In genomic region chrX:107679203-107679602, GRCm38 (mm10) we compare ENCODE assay signal across 8 mouse cellular contexts. TPM values are rescaled to one million over a fixed set of nuclear protein-coding genes. Genes with fewer than 3 reads are reported as not detected.
A peak's percentile ranks its signal among the peaks of the same experiment; 100 is the strongest.
DNase-seq lines count a peak whose midpoint lies in the region; ATAC-seq lines count a peak whose summit lies in the region.

No protein-coding gene starts in this region.

- WGBS in lung, embryonic 15.5 days = 17% methylated on average over 10 of the region's 10 CpGs
- 16% methylated on average over 10 of the region's 10 CpGs for WGBS in embryonic facial prominence, embryonic 14.5 days
- WGBS in intestine, embryonic 16.5 days = 12% methylated on average over 10 of the region's 10 CpGs
- 10% methylated on average over 10 of the region's 10 CpGs for WGBS in neural tube, embryonic 14.5 days

- no peaks in the 10 kb centered on the region for H3K4me1 ChIP-seq in lung, embryonic 15.5 days
- no peaks in the 10 kb centered on the region for H3K4me1 ChIP-seq in embryonic facial prominence, embryonic 14.5 days (ENCODE audit: control insufficient read depth, insufficient read depth, low read length)
- H3K4me1 ChIP-seq in intestine, embryonic 16.5 days (ENCODE audit: control insufficient read depth, insufficient read depth, low read length) = no peaks in the 10 kb centered on the region
- H3K4me1 ChIP-seq in neural tube, embryonic 14.5 days (ENCODE audit: control insufficient read depth, insufficient read depth, low read length) = no peaks in the 10 kb centered on the region

- no peaks in the 10 kb centered on the region for H3K9me3 ChIP-seq in lung, embryonic 15.5 days
- H3K9me3 ChIP-seq in embryonic facial prominence, embryonic 14.5 days (ENCODE audit: control insufficient read depth, low read length) = no peaks in the 10 kb centered on the region
- no peaks in the 10 kb centered on the region for H3K9me3 ChIP-seq in intestine, embryonic 16.5 days (ENCODE audit: control insufficient read depth, low read length)
- H3K9me3 ChIP-seq in neural tube, embryonic 14.5 days (ENCODE audit: control insufficient read depth, low read length) = no peaks in the 10 kb centered on the region

- H3K4me2 ChIP-seq in lung, embryonic 15.5 days = peak overlapping the region; percentile 48
- H3K4me2 ChIP-seq in embryonic facial prominence, embryonic 14.5 days (ENCODE audit: low read depth, low read length) = peak overlapping the region; percentile 50
- H3K4me2 ChIP-seq in intestine, embryonic 16.5 days (ENCODE audit: low read depth, low read length) = peak overlapping the region; percentile 39
- peak overlapping the region; percentile 33 for H3K4me2 ChIP-seq in neural tube, embryonic 14.5 days (ENCODE audit: low read depth, low read length)

- no peak for DNase-seq in lung, postnatal 4 days
- peak; percentile 40 for DNase-seq in embryonic facial prominence, embryonic 14.5 days (ENCODE audit: low spot score)
- no peak for DNase-seq in left cerebral cortex, adult 11 months (ENCODE audit: low spot score)
- DNase-seq in frontal cortex, postnatal 36 days (ENCODE audit: low spot score in 2 of 2) = no peak
- DNase-seq in natural killer cell, adult 2 months (ENCODE audit: low spot score in 2 of 2) = no peak

- no peaks in the 10 kb centered on the region for H3K36me3 ChIP-seq in lung, embryonic 15.5 days
- no peaks in the 10 kb centered on the region for H3K36me3 ChIP-seq in embryonic facial prominence, embryonic 14.5 days (ENCODE audit: control insufficient read depth, insufficient read depth, low read length)
- H3K36me3 ChIP-seq in intestine, embryonic 16.5 days (ENCODE audit: control insufficient read depth, insufficient read depth, low read length) = no peaks in the 10 kb centered on the region
- H3K36me3 ChIP-seq in neural tube, embryonic 14.5 days (ENCODE audit: control insufficient read depth, insufficient read depth, low read length) = no peaks in the 10 kb centered on the region

- H3K9ac ChIP-seq in lung, embryonic 15.5 days = no peak overlapping the region
- peak overlapping the region; percentile 37; the same call in 1 of the 2 replicates for H3K9ac ChIP-seq in embryonic facial prominence, embryonic 14.5 days (ENCODE audit: low read depth, low read length)
- H3K9ac ChIP-seq in intestine, embryonic 16.5 days (ENCODE audit: low read depth, low read length) = no peak overlapping the region
- no peak overlapping the region for H3K9ac ChIP-seq in neural tube, embryonic 14.5 days (replicated peaks; ENCODE audit: low read depth, low read length)

- H3K4me3 ChIP-seq in lung, embryonic 15.5 days = peak overlapping the region; percentile 31
- H3K4me3 ChIP-seq in embryonic facial prominence, embryonic 14.5 days (ENCODE audit: low read depth, low read length) = peak overlapping the region; percentile 35
- H3K4me3 ChIP-seq in intestine, embryonic 16.5 days (ENCODE audit: low read length) = peak overlapping the region; percentile 30
- peak overlapping the region; percentile 8; the same call in 1 of the 2 replicates for H3K4me3 ChIP-seq in neural tube, embryonic 14.5 days (ENCODE audit: low read depth, low read length)

- no peak for ATAC-seq in lung, embryonic 15.5 days (ENCODE audit: borderline replicate concordance, extremely low read depth, low FRiP score, low TSS enrichment)
- ATAC-seq in embryonic facial prominence, embryonic 14.5 days (ENCODE audit: low read depth) = no peak; the same call in 1 of the 2 replicates
- no peak for ATAC-seq in intestine, embryonic 16.5 days
- no peak for ATAC-seq in neural tube, embryonic 14.5 days (ENCODE audit: low read depth)

- peaks cover 33% of the 10 kb centered on the region for H3K27me3 ChIP-seq in lung, embryonic 15.5 days
- peaks cover 38% of the 10 kb centered on the region for H3K27me3 ChIP-seq in embryonic facial prominence, embryonic 14.5 days (replicated peaks; ENCODE audit: control insufficient read depth, insufficient read depth, low read length)
- H3K27me3 ChIP-seq in intestine, embryonic 16.5 days (replicated peaks; ENCODE audit: control insufficient read depth, insufficient read depth, low read length) = peaks cover 14% of the 10 kb centered on the region
- no peaks in the 10 kb centered on the region for H3K27me3 ChIP-seq in neural tube, embryonic 14.5 days (ENCODE audit: control insufficient read depth, insufficient read depth, low read length)

- no peak overlapping the region for H3K27ac ChIP-seq in lung, embryonic 15.5 days
- H3K27ac ChIP-seq in embryonic facial prominence, embryonic 14.5 days (replicated peaks; ENCODE audit: low read depth, low read length) = no peak overlapping the region
- H3K27ac ChIP-seq in intestine, embryonic 16.5 days (ENCODE audit: low read length) = no peak overlapping the region
- H3K27ac ChIP-seq in neural tube, embryonic 14.5 days (ENCODE audit: low read depth, low read length) = no peak overlapping the region

RNA-seq across cellular contexts. Expression of gene Tbx22, which starts 11.4 kb away (rescaled TPM):
- polyA plus RNA-seq in lung, embryonic 15.5 days (2015; fragmentation: Nextera tagmentation; extraction: Ambion mirVana) = not detected in 2 replicates
- polyA plus RNA-seq in embryonic facial prominence, embryonic 14.5 days (2014; fragmentation: Nextera tagmentation; extraction: Ambion mirVana) = 2.6 and 5.3 TPM in 2 replicates
- polyA plus RNA-seq in intestine, embryonic 16.5 days (2015; fragmentation: Nextera tagmentation; extraction: Ambion mirVana) = not detected in 2 replicates
- 0.08 and 0.12 TPM in 2 replicates for polyA plus RNA-seq in neural tube, embryonic 14.5 days (2014; fragmentation: Nextera tagmentation; extraction: Ambion mirVana)
